In genomic region chr7:100684538-100684937, GRCm38 (mm10) we compare ENCODE assay signal across 8 mouse cellular contexts. TPM values are rescaled to one million over a fixed set of nuclear protein-coding genes. Genes with fewer than 3 reads are reported as not detected.
DNase-seq lines count a peak whose midpoint lies in the region; ATAC-seq and TF ChIP-seq lines count a peak whose summit lies in the region.

No protein-coding gene starts in this region.

- 57% methylated on average over 7 of the region's 7 CpGs for WGBS in kidney, embryonic 16.5 days
- 47% methylated on average over 7 of the region's 7 CpGs for WGBS in heart, postnatal 0 days

- H3K27ac ChIP-seq in kidney, embryonic 16.5 days (ENCODE audit: low read length), result no peak overlapping the region
- H3K27ac ChIP-seq in heart, postnatal 0 days (ENCODE audit: low read depth), result no peak overlapping the region

- H3K4me3 ChIP-seq in kidney, embryonic 16.5 days (ENCODE audit: low read length), result no peak overlapping the region
- H3K4me3 ChIP-seq in heart, postnatal 0 days (ENCODE audit: low read depth, low read length), result no peak overlapping the region

- intact Hi-C loops in left cerebral cortex, postnatal 36 days (cut with DNase I), result no loop called here

- no peaks in the 10 kb centered on the region for H3K36me3 ChIP-seq in kidney, embryonic 16.5 days (ENCODE audit: insufficient read depth, low read length)
- H3K36me3 ChIP-seq in heart, postnatal 0 days (replicated peaks; ENCODE audit: control insufficient read depth, insufficient read depth, low read length), result no peaks in the 10 kb centered on the region

- H3K9ac ChIP-seq in kidney, embryonic 16.5 days (replicated peaks; ENCODE audit: low read length), result no peak overlapping the region
- H3K9ac ChIP-seq in heart, postnatal 0 days (replicated peaks; ENCODE audit: low read depth, low read length), result no peak overlapping the region

- peak; percentile 56 for DNase-seq in kidney, adult 18-20 months
- peak; percentile 71 for DNase-seq in MN1 (ENCODE audit: low spot score)
- no peak for DNase-seq in heart, postnatal 0 days (ENCODE audit: low spot score)
- DNase-seq in left cerebral cortex, postnatal 36 days (ENCODE audit: low spot score in 2 of 2), result peak; percentile 36 to 55
- DNase-seq in thymus, postnatal 14 days, result peak; percentile 68

- ATAC-seq in kidney, embryonic 16.5 days (ENCODE audit: low FRiP score, low TSS enrichment), result no peak
- ATAC-seq in common myeloid progenitor, adult 5-6 weeks (replicated peaks; ENCODE audit: low read depth, poor library complexity, severe bottlenecking), result peak; percentile 89
- ATAC-seq in heart, postnatal 0 days (ENCODE audit: insufficient read depth, low read depth), result no peak
- ATAC-seq in monocyte, adult 5-6 weeks (replicated peaks; ENCODE audit: insufficient number of reproducible peaks, low FRiP score, low TSS enrichment, poor library complexity, severe bottlenecking), result peak; percentile 71

- TF ChIP-seq EP300 in heart, postnatal 0 days (IDR thresholded peaks at IDR 0.05; ENCODE audit: low read depth), result no peak

- peak; percentile 92 for TF ChIP-seq CTCF in heart, postnatal 0 days (IDR thresholded peaks at IDR 0.05; ENCODE audit: low read depth)

- no peaks in the 10 kb centered on the region for H3K27me3 ChIP-seq in kidney, embryonic 16.5 days (ENCODE audit: insufficient read depth, low read length)
- no peaks in the 10 kb centered on the region for H3K27me3 ChIP-seq in heart, postnatal 0 days (ENCODE audit: control insufficient read depth, insufficient read depth, low read length)

- H3K9me3 ChIP-seq in kidney, embryonic 16.5 days (ENCODE audit: low read length), result no peaks in the 10 kb centered on the region
- no peaks in the 10 kb centered on the region for H3K9me3 ChIP-seq in heart, postnatal 0 days (replicated peaks; ENCODE audit: control insufficient read depth, low read length)

- H3K4me1 ChIP-seq in kidney, embryonic 16.5 days (ENCODE audit: insufficient read depth, low read length), result peaks cover under 1% of the 10 kb centered on the region; the same call in 1 of the 2 replicates
- H3K4me1 ChIP-seq in heart, postnatal 0 days (ENCODE audit: control insufficient read depth, insufficient read depth), result no peaks in the 10 kb centered on the region

- no peak overlapping the region for H3K4me2 ChIP-seq in kidney, embryonic 16.5 days (replicated peaks; ENCODE audit: low read depth, low read length)
- no peak overlapping the region for H3K4me2 ChIP-seq in heart, postnatal 0 days (ENCODE audit: low read depth, low read length)

RNA-seq across cellular contexts. Expression of gene Fam168a, which starts 21.9 kb away (rescaled TPM):
- 35.2 and 41.0 TPM in 2 replicates for polyA plus RNA-seq in kidney, embryonic 16.5 days (2015; fragmentation: Nextera tagmentation; extraction: Ambion mirVana)
- total RNA-seq in common myeloid progenitor, adult 5-6 weeks (2017), result 12.2 and 17.0 TPM in 2 replicates
- 22.0 and 29.0 TPM in 2 replicates for total RNA-seq in heart, postnatal 0 days (2014; rRNA removed; ENCODE audit: low replicate concordance)
- polyA plus RNA-seq in heart, postnatal 0 days (2015; fragmentation: Nextera tagmentation; extraction: Ambion mirVana), result 19.7 and 20.0 TPM in 2 replicates
- 100 to 1,000 TPM; 240 to 242 TPM for total RNA-seq in left cerebral cortex, postnatal 36 days (2021)
- total RNA-seq in monocyte, adult 5-6 weeks (2017), result 19.8 to 44.1 TPM (median 20.5 TPM) in 3 replicates

RNA-seq across cellular contexts. Expression of gene Plekhb1, which starts 22.3 kb away (rescaled TPM):
- polyA plus RNA-seq in kidney, embryonic 16.5 days (2015; fragmentation: Nextera tagmentation; extraction: Ambion mirVana), result 4.3 and 4.9 TPM in 2 replicates
- 0.15 and 0.37 TPM in 2 replicates for total RNA-seq in common myeloid progenitor, adult 5-6 weeks (2017)
- total RNA-seq in heart, postnatal 0 days (2014; rRNA removed; ENCODE audit: low replicate concordance), result 2.7 TPM in 1 of 2 replicates, not detected in the other
- 1.0 and 1.1 TPM in 2 replicates for polyA plus RNA-seq in heart, postnatal 0 days (2015; fragmentation: Nextera tagmentation; extraction: Ambion mirVana)
- 100 to 1,000 TPM; 131 to 184 TPM for total RNA-seq in left cerebral cortex, postnatal 36 days (2021)
- total RNA-seq in monocyte, adult 5-6 weeks (2017), result not detected in 3 replicates

Comparison
In these comparisons a context has a peak if more than half of its experiments do, and no peak if none do; other contexts are left out.
1. ATAC-seq: peak in common myeloid progenitor, adult 5-6 weeks (single experiment) and monocyte, adult 5-6 weeks (single experiment); none in kidney, embryonic 16.5 days (single experiment) and heart, postnatal 0 days (single experiment).
2. RNA of gene Plekhb1, which starts 22.3 kb away (total RNA-seq): 131 to 184 TPM in left cerebral cortex, postnatal 36 days; 2.7 TPM in heart, postnatal 0 days, 0.15 to 0.37 TPM in common myeloid progenitor, adult 5-6 weeks and not detected in monocyte, adult 5-6 weeks; every median in the first group is over 10 times any median in the second.